Mouse (Mus musculus) embryonic stem cell, embryonic (primary cell): ENCODE results near the gene Slc12a8.

Experiments
- CTCF ChIA-PET, 4 experiments: fragments of 300-600 bp in 2 of 4; fragments of 350-600 bp in 2 of 4; sonication (Branson Sonifier 250); formaldehyde crosslinking; loops; one replicate each; lab custom pipeline; 2022; ENCODE audit warnings: inconsistent platforms in 2 of 4; lab: Charles Lee
- POLR2A ChIA-PET, 4 experiments: fragments of 300-600 bp in 2 of 4; fragments of 350-600 bp in 2 of 4; sonication (Branson Sonifier 250); formaldehyde crosslinking; loops; one replicate each; lab custom pipeline; 2022; ENCODE audit warnings: antibody characterized with exemption in 4 of 4, inconsistent platforms in 1 of 4; lab: Charles Lee

The Slc12a8 gene

DNA sequence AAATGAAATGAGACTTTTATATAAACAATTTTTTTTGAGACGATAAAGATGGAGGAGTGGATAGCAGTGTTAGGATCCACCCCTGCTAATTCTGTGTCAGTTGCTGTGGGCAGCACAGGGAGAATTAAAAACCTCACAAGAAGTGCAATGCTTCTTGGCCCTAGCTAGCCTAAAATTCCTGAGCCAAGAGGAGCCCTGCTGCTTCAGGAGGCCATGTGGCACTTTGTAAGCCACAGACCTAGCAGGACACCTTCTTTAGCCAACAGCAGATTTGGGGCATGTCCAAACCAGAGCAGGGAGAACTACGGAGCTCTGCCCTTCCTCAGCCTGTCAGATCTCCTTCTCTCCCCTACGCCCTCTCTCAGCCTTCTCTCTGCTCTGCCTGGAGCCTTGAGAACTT is 153.2 kb downstream of the Slc12a8 start:
- CTCF ChIA-PET = no interaction called here
- POLR2A ChIA-PET = no interaction called here

DNA sequence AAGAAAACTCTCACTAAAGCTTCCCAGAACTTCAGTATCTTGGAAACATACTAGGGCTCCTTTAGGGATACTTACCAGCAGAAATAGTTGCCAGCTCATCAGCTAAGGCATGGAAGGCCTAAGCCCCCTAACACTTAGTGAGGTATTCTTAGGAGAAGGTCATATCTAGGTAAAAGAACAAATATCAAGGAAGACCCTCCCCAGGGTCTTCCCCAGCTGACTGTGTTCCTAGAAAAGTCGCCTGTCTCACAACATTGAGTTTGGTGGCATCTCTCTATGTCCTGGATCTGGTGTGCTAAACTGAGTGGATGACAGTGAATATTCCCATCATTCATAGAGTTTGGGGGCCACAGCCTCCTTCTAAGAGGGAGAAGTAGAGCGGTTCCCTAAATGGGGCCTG is 153.8 kb downstream of the Slc12a8 start:
- ChIA-PET CTCF (no interaction called here), POLR2A (no interaction called here)

DNA sequence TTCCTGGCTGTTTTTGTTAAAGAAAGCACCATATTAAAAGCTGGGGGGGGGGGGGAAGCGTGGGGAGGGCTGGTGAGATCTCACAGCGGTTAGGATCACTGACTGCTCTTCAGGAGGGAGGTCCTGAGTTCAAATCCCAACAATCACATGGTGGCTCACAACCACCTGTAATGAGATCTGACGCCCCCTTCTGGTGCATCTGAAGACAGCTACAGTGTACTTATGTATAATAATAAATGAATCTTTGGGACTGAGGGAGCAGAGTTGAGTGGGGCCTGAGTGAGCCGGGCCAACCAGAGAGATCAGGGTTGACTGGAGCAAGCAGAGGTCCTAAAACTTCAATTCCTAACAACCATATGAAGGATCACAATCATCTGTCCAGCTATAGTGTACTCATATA is 155.1 kb downstream of the Slc12a8 start:
- ChIA-PET CTCF (interaction anchor here in 3 of 4 experiments (0.7 to 1.5 kb wide), 7 partner anchors 8 to 129 kb away, joined by 3 to 8 read pairs (median 4); no protein-coding TSS in a partner anchor), POLR2A (interaction anchor here in 1 of 4 experiments (0.7 to 1.0 kb wide), 2 partner anchors 8 to 10 kb away, joined by 3 read pairs; no protein-coding TSS in a partner anchor)

DNA sequence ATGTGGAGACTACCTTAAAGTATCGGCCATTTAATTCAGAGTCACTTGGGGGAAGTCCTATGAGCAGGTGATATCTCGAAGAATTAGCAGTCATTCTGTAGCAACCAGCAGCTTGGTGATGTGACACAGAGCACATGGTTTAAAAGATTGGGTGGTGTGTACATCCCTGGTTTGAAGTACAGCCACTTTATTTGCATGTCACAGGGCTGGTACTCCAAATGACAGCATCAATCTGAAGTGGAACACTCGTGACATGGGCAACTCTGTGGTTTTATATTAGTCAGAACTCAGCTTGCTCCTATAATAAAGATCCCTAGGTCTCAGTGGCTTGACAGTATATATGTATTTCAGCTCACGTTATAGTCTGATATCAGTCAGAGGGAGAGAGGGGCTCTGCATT is 155.5 kb downstream of the Slc12a8 start:
- POLR2A ChIA-PET = interaction anchor here in 1 of 4 experiments (0.7 to 1.0 kb wide), 2 partner anchors 8 to 10 kb away, joined by 3 read pairs; no protein-coding TSS in a partner anchor
- CTCF ChIA-PET = interaction anchor here in 3 of 4 experiments (0.7 to 1.5 kb wide), 7 partner anchors 8 to 130 kb away, joined by 3 to 8 read pairs (median 4); no protein-coding TSS in a partner anchor

DNA sequence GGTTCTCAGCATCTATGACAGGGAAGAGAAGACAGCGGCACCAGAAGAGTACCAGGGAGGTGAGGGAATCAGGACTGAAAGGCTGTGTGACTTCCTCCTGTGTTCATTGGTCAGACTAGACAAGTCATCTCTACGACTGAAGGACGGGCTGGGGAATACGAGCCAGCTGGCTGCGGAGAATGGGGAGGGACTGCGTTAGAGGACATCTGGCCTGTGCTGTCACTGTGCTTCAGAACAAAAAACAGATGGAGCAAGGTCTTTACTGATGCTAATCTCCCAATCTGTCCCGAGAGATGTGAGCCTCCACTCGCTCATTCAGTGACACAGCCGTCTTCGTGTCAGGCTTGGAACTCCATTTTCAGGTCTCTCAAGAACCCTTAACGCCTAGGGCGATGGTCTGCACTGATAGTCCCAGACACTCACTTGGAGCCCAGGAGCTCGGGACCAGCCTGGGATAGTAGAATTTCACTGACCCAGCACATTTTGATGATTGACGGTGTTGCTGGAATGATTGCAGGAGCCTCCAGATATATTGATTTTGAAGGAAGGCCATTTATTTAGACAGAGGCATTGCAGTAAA is 156.5 kb downstream of the Slc12a8 start:
- POLR2A ChIA-PET = no interaction called here

DNA sequence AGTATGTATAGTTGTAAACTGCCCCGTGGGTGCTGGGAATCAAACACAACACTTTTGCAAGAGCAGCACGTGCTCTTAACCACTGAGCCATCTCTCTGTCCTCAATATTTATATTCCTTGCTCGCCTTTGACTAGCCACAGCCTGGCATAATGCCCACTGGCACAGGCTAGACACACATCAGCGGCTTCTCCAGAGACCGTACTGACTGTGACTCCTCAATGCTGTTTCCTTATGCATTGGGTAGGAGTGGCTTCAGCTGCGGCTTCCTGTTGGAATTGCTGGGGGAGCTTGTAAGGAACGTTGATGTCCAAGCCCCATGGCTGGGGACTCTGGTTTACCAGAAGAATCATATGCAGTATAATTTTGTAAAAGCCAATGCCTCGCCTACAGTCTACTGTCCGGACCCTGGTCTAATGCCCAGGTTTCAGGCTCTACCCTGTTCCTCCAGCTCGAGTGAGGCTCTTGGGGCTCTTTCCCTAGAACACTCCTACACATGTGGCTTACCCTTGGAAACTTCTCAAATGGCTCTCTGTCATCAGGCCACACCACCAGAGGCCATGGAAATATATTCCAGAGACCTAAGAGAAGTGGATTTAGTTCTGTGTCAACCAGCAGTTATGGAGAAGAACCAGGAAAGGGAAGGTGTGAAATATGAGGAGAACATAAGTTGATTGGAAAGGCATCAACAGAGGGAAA is 158.2 kb downstream of the Slc12a8 start:
- CTCF ChIA-PET = interaction anchor here in 2 of 4 experiments (0.6 to 1.0 kb wide), 2 partner anchors 68 to 194 kb away, joined by 3 read pairs; no protein-coding TSS in a partner anchor
- POLR2A ChIA-PET = no interaction called here

More for the DNA sequence above, 156.5 kb downstream of the Slc12a8 start:
- CTCF ChIA-PET = interaction anchor here in 2 of 4 experiments (0.6 to 1.5 kb wide), 2 partner anchors 73 to 160 kb away, joined by 3 to 4 read pairs; no protein-coding TSS in a partner anchor

DNA sequence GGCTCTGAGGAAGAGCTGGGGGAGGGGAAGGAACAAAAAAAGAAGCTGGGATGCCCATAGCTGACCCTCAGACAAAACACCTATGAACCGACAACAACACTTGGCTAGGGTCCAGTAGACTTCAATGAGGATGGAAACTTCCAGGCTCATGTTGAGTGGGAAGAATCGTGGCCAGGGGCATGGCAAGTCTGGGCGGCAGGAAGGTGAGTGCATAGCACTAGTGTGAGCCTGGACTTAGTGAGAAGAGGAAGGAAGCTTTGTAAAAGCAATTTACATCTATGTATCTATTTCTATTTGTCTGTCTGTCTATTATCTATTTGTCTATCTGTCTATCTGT is 158.7 kb downstream of the Slc12a8 start:
- ChIA-PET CTCF (interaction anchor here in 1 of 4 experiments (0.6 kb wide), 1 partner anchor 68 kb away, joined by 3 read pairs; no protein-coding TSS in a partner anchor), POLR2A (no interaction called here)

DNA sequence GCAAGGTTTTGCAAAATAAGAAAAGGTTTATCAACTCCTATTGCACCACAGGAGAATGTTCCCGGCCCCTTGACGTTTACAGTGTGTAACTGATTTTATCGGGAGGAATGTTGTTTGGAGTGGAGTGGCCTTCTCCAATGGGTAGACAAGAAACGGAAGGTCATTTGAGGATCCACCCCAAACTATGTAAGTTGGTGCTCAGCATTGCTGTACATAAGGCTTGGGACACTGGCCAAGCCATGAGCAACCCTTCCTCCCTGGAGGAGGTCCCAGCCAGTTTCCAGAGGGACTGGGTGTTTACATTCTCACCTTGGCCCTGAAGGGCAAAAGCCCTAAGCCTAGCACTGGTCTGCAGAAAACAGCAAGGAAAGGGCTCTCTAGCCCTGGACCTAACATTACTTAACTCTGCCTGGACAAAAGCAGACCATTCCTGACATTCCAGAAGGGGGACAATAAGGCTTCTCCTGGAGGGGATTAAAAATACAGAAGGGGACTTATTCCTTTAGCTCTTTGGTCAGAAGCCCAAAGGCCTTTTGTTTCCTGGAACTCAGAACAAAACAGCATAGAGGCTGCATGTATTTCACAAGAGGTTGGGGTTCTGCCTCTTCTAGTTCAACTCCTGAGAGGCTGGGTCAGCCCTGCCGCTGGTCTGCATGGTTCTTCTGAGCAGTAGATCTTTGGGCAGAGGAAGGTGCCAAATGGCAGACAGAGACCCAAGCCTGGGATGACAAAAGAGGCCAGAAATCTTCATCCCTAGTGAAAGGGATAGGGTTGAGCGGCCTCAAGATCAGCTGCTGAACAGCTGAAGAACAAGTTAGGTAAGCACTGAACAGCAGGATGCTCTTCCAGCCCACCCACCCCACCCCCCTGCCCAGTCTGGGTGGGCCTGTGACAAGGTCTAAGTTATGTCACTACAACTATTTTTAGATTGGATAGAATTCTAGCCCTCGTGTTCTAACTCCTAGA is 159.5 kb downstream of the Slc12a8 start:
- POLR2A ChIA-PET = no interaction called here
- CTCF ChIA-PET = no interaction called here

DNA sequence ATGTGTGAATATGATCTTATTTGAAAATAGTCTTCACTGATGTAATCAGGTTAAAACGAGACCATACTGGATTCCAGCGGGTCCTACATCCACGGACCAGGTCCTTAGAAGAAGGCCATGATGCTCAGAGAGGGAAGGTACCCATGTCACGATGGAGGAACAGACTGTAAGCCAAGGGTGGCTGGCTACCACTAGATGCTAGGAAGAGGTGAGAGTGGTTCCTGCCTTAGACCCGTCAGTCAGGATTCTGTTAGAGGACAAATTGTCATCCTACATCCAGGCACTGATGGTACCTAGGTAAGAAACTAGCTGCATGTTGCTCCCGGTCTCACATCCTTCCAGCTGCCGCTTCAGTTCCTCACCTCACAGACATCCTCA is 160.2 kb downstream of the Slc12a8 start:
- POLR2A ChIA-PET = interaction anchor here in 2 of 4 experiments (0.6 to 0.9 kb wide), 2 partner anchors 41 to 303 kb away, joined by 3 read pairs; no protein-coding TSS in a partner anchor
- CTCF ChIA-PET = no interaction called here

DNA sequence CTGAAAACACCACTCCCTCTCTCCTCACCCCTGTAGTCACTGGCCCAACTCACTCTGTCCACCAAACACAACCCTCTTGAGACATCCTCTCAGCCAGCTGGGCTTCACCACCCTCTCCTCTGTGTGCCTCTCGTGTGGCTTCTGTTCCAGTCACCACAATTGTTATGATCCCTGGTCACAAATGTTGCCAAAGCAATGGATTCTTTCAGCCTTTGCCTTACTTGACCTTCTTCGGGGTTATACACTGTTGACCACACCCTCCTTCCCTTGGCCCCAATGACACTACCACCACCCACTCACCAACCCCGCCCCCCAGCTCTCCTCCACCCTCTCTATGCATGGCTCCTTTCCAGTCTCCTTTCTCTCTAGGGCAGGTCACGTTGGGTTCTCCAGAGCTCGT is 160.8 kb downstream of the Slc12a8 start:
- ChIA-PET POLR2A (interaction anchor here in 2 of 4 experiments (0.6 to 0.9 kb wide), 2 partner anchors 40 to 302 kb away, joined by 3 read pairs; no protein-coding TSS in a partner anchor), CTCF (interaction anchor here in 1 of 4 experiments (0.6 kb wide), 1 partner anchor 26 kb away, joined by 3 read pairs; no protein-coding TSS in a partner anchor)

DNA sequence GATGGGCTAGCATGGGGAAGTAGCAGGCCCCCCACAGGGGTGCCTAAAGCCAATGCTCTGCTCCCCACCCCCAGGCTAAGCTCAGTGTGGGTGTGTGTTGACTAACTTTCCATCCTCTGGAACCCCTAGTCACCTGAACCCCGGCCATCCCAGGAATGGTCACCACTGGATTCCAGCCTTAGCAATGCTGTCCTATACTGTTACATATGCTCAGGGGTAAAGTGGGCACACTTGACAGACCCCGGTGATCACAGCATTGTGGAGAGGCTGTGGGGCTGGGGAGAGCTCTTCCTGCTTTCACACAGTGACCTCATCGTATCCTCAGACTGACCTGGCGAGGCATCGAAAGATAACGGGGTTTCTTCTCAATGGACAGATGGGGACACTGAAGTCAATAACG is 163.1 kb downstream of the Slc12a8 start:
- POLR2A ChIA-PET = interaction anchor here in 2 of 4 experiments (0.9 to 1.7 kb wide), 9 partner anchors 8 to 624 kb away, joined by 3 to 5 read pairs (median 3); partner anchors contain the start of genes Iqcg (in 1 of the 2) and Rpl35a (in 1 of the 2)

DNA sequence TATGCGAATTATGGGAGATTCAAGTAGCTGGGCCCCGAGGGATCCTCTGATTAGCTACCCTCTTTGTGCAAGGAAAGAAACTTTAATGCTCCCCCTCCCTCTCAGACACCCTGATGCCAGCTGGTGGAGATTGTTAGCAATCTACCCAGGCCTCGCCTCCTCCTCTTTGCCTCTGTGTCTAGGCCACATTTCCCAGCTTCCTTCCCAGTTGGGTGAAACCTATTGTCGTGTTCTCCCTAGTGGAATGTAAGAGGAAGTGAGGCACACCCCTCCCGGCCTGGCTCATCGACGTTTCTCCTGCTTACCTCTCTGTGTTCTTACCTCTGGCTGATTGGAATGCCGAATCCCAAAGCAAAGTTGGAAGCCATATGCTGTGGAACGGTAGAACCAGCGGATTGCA is 163.7 kb downstream of the Slc12a8 start:
- CTCF ChIA-PET = interaction anchor here (0.6 to 2.0 kb wide), 8 partner anchors 8 to 445 kb away, joined by 3 to 4 read pairs (median 3); no protein-coding TSS in a partner anchor
- POLR2A ChIA-PET = interaction anchor here in 2 of 4 experiments (0.6 to 1.7 kb wide), 10 partner anchors 8 to 1083 kb away, joined by 3 to 6 read pairs (median 3); partner anchors contain the start of genes Iqcg (in 1 of the 2) and Rpl35a (in 1 of the 2)

More for the DNA sequence above, 163.1 kb downstream of the Slc12a8 start:
- CTCF ChIA-PET = interaction anchor here (0.6 to 2.0 kb wide), 9 partner anchors 8 to 648 kb away, joined by 3 to 4 read pairs (median 3); no protein-coding TSS in a partner anchor

DNA sequence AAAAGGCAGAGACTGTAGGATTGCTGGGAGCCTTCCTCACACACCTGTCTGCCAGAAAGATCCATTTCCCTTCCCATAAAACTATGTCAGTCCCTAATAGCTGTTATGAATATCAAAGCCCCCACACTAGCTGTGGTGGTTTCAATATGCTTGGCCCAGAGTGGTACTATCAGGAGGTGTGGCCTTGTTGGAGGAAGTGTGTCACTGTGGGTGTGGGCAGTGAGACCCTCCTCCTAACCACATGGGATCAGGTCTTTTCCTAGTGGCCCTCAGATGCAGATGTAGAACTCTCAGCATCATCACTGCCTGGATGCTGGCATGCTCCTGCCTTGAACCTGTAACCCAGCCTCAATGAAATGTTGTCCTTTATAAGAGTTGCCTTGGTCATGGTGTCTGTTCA is 164.5 kb downstream of the Slc12a8 start:
- ChIA-PET CTCF (interaction anchor here in 3 of 4 experiments (1.3 to 2.0 kb wide), 3 partner anchors 9 to 444 kb away, joined by 3 to 4 read pairs (median 3); no protein-coding TSS in a partner anchor), POLR2A (interaction anchor here in 2 of 4 experiments (1.3 to 1.7 kb wide), 4 partner anchors 9 to 625 kb away, joined by 3 to 6 read pairs (median 4); partner anchors contain the start of genes Iqcg (in 1 of the 2) and Rpl35a (in 1 of the 2))

DNA sequence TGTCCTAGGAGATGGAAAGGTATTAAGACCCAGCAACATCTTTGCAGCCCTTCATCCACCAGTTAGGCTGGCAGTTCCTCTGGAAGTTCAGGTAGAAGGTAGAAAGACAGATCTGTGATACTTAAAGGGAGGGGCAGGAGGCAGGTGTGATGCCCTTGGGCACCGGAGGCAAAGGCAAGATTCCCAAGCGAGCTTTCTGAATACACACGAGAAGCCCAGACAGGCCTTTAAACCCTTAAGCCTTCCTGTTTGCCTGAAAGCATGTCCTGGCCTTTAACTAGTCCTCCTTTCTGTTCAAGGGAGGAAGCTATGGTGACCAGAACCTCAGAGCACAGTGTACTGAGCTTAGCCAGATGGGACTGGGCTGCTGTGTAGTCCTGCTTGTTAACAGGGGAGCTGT is 165.5 kb downstream of the Slc12a8 start:
- ChIA-PET CTCF (interaction anchor here in 1 of 4 experiments (0.6 kb wide), 1 partner anchor 346 kb away, joined by 3 read pairs; no protein-coding TSS in a partner anchor), POLR2A (interaction anchor here in 1 of 4 experiments (1.6 kb wide), 1 partner anchor 10 kb away, joined by 3 read pairs; no protein-coding TSS in a partner anchor)

DNA sequence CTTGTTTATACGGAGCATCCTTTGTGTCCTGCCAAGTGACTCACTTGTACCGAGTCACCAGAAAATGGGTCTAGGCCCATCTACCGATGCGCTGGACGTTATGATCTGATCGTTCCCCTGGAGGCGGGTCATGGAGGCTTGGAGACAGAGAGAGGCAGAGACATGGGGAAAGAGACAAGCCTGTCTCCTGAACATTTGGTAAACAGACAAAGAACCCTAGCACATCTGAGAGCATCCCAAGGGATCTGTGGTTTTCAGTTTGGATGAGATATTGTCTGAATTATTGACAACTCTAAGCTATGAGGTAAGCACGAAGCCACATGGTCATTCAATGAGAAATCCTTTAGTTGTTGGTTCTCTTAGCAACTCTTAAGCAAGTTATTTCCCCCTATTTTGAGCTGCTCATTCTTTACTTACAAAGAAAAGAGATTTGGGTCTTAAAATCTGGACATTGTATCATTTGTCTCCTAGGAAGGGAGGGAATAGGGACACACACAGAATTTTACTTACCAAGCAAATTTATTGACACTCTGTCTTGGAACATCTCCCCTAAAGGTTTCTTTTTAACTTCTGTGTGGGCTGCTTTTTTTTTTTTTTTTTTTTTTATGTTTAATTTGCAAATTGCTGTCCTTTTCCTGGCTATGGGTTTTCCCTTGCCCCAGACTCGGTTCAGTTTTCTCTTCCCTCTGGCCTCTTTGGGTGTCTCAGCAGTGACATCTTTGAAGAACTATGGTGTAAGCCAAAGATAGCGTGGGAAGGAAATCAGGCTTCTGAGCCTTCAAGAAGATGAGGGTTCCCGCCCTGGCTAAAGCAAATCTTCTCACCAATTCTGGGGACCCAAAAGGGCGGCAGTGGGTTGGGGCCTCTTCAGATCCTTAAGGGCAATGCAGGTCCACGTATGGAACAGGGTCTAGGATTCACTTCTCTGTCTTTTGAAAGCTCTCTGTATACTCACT is 166.4 kb downstream of the Slc12a8 start:
- POLR2A ChIA-PET = interaction anchor here in 1 of 4 experiments (1.6 kb wide), 1 partner anchor 11 kb away, joined by 3 read pairs; no protein-coding TSS in a partner anchor
- CTCF ChIA-PET = no interaction called here

DNA sequence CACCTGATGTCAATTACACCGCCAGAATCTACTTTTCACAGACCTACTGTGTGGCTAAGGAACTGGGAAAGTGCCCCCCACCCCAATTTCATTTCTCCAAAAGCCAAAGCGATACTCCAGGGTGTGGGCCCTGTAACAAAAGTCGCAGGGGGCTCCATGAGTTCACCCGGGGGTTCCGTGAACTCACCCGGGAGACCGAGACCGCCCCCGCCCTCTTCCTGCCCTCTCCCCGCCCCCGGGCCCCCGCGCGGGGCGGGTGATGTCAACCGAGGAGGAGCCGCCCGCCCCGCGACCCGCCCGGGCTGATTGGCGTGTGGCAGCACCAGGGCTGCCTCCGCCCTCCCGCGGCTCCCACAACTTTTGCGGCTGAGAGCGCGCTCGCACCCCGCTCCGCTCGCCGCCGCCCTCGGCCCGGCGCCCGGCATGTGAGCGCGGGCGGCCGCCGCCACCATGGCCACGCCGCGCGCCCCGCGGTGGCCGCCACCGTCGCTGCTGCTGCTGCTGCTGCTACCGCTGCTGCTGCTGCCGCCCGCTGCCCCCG is 167.1 kb downstream of the Slc12a8 start, which contains the start of gene Heg1:
Heg1 (plus strand) TSS at position 209 of the 541 bp plus-strand sequence.
- CTCF ChIA-PET = no interaction called here
- POLR2A ChIA-PET = no interaction called here
